Mouse (Mus musculus) bone marrow macrophage, adult 2 months (primary cell): ENCODE measurements around the gene Slmap.

ENCODE experiments used
- CTCF ChIP-seq: IDR thresholded peaks from 2 replicates; pipeline ENCODE4 v1.5.1; 2012; ENCODE audit warnings: low read depth, mild to moderate bottlenecking, low read length, moderate library complexity
- POLR2A ChIP-seq: IDR thresholded peaks from 2 replicates; pipeline ENCODE4 v1.6.1; 2012; ENCODE audit warnings: mild to moderate bottlenecking, low read depth, low read length, borderline replicate concordance

GRCm38 (mm10) chr14:26583645-26584044 is 48.9 kb upstream of the Slmap start:
- TF ChIP-seq CTCF (no peak), POLR2A (no peak)
